Mouse (Mus musculus): ENCODE data around the gene Foxn3. TPM values are rescaled to one million over a fixed set of nuclear protein-coding genes. Genes with fewer than 3 reads are reported as not detected.

Gene Foxn3
- polyA plus RNA-seq, 1 experiment, result 37.8 TPM

GRCm38 (mm10) chr12:99418476-99419395, 144.6 kb downstream of the Foxn3 start:
- DNase-seq (ENCODE audit: low read depth in 1 of 2, low spot score in 2 of 2), result no peak
- Histone ChIP-seq H3K4me3 (ENCODE audit: extremely low read depth, insufficient read depth, insufficient read length) (no peak overlapping the region), H3K36me3 (ENCODE audit: control insufficient read depth, insufficient read depth, low read length) (peaks cover under 1% of the 10 kb centered on the region; the same call in 1 of the 2 replicates), H3K27me3 (ENCODE audit: control insufficient read depth, insufficient read depth, low read length) (no peaks in the 10 kb centered on the region), H3K4me1 (ENCODE audit: control insufficient read depth, insufficient read depth, insufficient read length) (no peaks in the 10 kb centered on the region), H3K27ac (ENCODE audit: insufficient read depth, low read length) (no peak overlapping the region)
- WGBS, result 78% methylated on average over 7 of the region's 7 CpGs
- TF ChIP-seq POLR2A (IDR thresholded peaks at IDR 0.05; ENCODE audit: low read depth, low read length) (no peak), CTCF (IDR thresholded peaks at IDR 0.05; ENCODE audit: extremely low read depth, insufficient read depth, insufficient read length, insufficient replicate concordance) (no peak)

- Histone ChIP-seq H3K36me3 (ENCODE audit: control insufficient read depth, insufficient read depth, low read length) (no peaks in the 10 kb centered on the region), H3K27me3 (ENCODE audit: control insufficient read depth, insufficient read depth, low read length) (no peaks in the 10 kb centered on the region), H3K4me1 (ENCODE audit: control insufficient read depth, insufficient read depth, insufficient read length) (no peaks in the 10 kb centered on the region), H3K4me3 (ENCODE audit: extremely low read depth, insufficient read depth, insufficient read length) (no peak overlapping the region), H3K27ac (ENCODE audit: insufficient read depth, low read length) (no peak overlapping the region)
- DNase-seq (ENCODE audit: low read depth in 1 of 2, low spot score in 2 of 2), result no peak
- TF ChIP-seq CTCF (IDR thresholded peaks at IDR 0.05; ENCODE audit: extremely low read depth, insufficient read depth, insufficient read length, insufficient replicate concordance) (no peak), POLR2A (IDR thresholded peaks at IDR 0.05; ENCODE audit: low read depth, low read length) (no peak)
- WGBS, result 89% methylated on average over 9 of the region's 9 CpGs
These were observed 145.5 kb downstream of the Foxn3 start for GRCm38 (mm10) chr12:99417885-99418284.

- Histone ChIP-seq H3K27ac (ENCODE audit: insufficient read depth, low read length) (no peak overlapping the region), H3K27me3 (ENCODE audit: control insufficient read depth, insufficient read depth, low read length) (no peaks in the 10 kb centered on the region), H3K4me3 (ENCODE audit: extremely low read depth, insufficient read depth, insufficient read length) (no peak overlapping the region), H3K36me3 (ENCODE audit: control insufficient read depth, insufficient read depth, low read length) (no peaks in the 10 kb centered on the region), H3K4me1 (ENCODE audit: control insufficient read depth, insufficient read depth, insufficient read length) (no peaks in the 10 kb centered on the region)
- 95% methylated on average over 5 of the region's 5 CpGs for WGBS
- no peak for DNase-seq (ENCODE audit: low read depth in 1 of 2, low spot score in 2 of 2)
- no peak for TF ChIP-seq POLR2A (IDR thresholded peaks at IDR 0.05; ENCODE audit: low read depth, low read length)
- TF ChIP-seq CTCF (IDR thresholded peaks at IDR 0.05; ENCODE audit: extremely low read depth, insufficient read depth, insufficient read length, insufficient replicate concordance), result no peak
These were observed 147.8 kb downstream of the Foxn3 start for GRCm38 (mm10) chr12:99415538-99415937.

- H3K4me1 ChIP-seq (ENCODE audit: control insufficient read depth, insufficient read depth, insufficient read length), result no peaks in the 10 kb centered on the region
- WGBS, result 93% methylated on average over 3 of the region's 3 CpGs
- no peak overlapping the region for H3K27ac ChIP-seq (ENCODE audit: insufficient read depth, low read length)
- no peak for TF ChIP-seq CTCF (IDR thresholded peaks at IDR 0.05; ENCODE audit: extremely low read depth, insufficient read depth, insufficient read length, insufficient replicate concordance)
- no peak for TF ChIP-seq POLR2A (IDR thresholded peaks at IDR 0.05; ENCODE audit: low read depth, low read length)
- no peaks in the 10 kb centered on the region for H3K27me3 ChIP-seq (ENCODE audit: control insufficient read depth, insufficient read depth, low read length)
- no peak overlapping the region for H3K4me3 ChIP-seq (ENCODE audit: extremely low read depth, insufficient read depth, insufficient read length)
- no peak for DNase-seq (ENCODE audit: low read depth in 1 of 2, low spot score in 2 of 2)
- no peaks in the 10 kb centered on the region for H3K36me3 ChIP-seq (ENCODE audit: control insufficient read depth, insufficient read depth, low read length)
These were observed 150.9 kb downstream of the Foxn3 start for GRCm38 (mm10) chr12:99412496-99412895.

- Histone ChIP-seq H3K4me1 (ENCODE audit: control insufficient read depth, insufficient read depth, insufficient read length) (no peaks in the 10 kb centered on the region), H3K36me3 (ENCODE audit: control insufficient read depth, insufficient read depth, low read length) (no peaks in the 10 kb centered on the region), H3K27me3 (ENCODE audit: control insufficient read depth, insufficient read depth, low read length) (no peaks in the 10 kb centered on the region), H3K4me3 (ENCODE audit: extremely low read depth, insufficient read depth, insufficient read length) (no peak overlapping the region), H3K27ac (ENCODE audit: insufficient read depth, low read length) (no peak overlapping the region)
- 92% methylated on average over 7 of the region's 7 CpGs for WGBS
- no peak for TF ChIP-seq POLR2A (IDR thresholded peaks at IDR 0.05; ENCODE audit: low read depth, low read length)
- TF ChIP-seq CTCF (IDR thresholded peaks at IDR 0.05; ENCODE audit: extremely low read depth, insufficient read depth, insufficient read length, insufficient replicate concordance), result no peak
- no peak for DNase-seq (ENCODE audit: low read depth in 1 of 2, low spot score in 2 of 2)
These were observed 151.3 kb downstream of the Foxn3 start for GRCm38 (mm10) chr12:99412034-99412433.

GRCm38 (mm10) chr12:99408651-99409050, 154.7 kb downstream of the Foxn3 start:
- no peak for DNase-seq (ENCODE audit: low read depth in 1 of 2, low spot score in 2 of 2)
- peaks cover 5% of the 10 kb centered on the region; the same call in 1 of the 2 replicates for H3K4me1 ChIP-seq (ENCODE audit: control insufficient read depth, insufficient read depth, insufficient read length)
- WGBS, result 53% methylated on average over 3 of the region's 3 CpGs
- TF ChIP-seq CTCF (IDR thresholded peaks at IDR 0.05; ENCODE audit: extremely low read depth, insufficient read depth, insufficient read length, insufficient replicate concordance), result no peak
- TF ChIP-seq POLR2A (IDR thresholded peaks at IDR 0.05; ENCODE audit: low read depth, low read length), result no peak
- H3K4me3 ChIP-seq (ENCODE audit: extremely low read depth, insufficient read depth, insufficient read length), result no peak overlapping the region
- no peaks in the 10 kb centered on the region for H3K36me3 ChIP-seq (ENCODE audit: control insufficient read depth, insufficient read depth, low read length)
- no peaks in the 10 kb centered on the region for H3K27me3 ChIP-seq (ENCODE audit: control insufficient read depth, insufficient read depth, low read length)
- no peak overlapping the region for H3K27ac ChIP-seq (ENCODE audit: insufficient read depth, low read length)

GRCm38 (mm10) chr12:99408089-99408488, 155.3 kb downstream of the Foxn3 start:
- no peak overlapping the region for H3K27ac ChIP-seq (ENCODE audit: insufficient read depth, low read length)
- 72% methylated on average over 16 of the region's 16 CpGs for WGBS

More at GRCm38 (mm10) chr12:99408089-99408488, 155.3 kb downstream of the Foxn3 start:
- Histone ChIP-seq H3K4me1 (ENCODE audit: control insufficient read depth, insufficient read depth, insufficient read length) (peaks cover 5% of the 10 kb centered on the region; the same call in 1 of the 2 replicates), H3K4me3 (ENCODE audit: extremely low read depth, insufficient read depth, insufficient read length) (no peak overlapping the region), H3K36me3 (ENCODE audit: control insufficient read depth, insufficient read depth, low read length) (no peaks in the 10 kb centered on the region), H3K27me3 (ENCODE audit: control insufficient read depth, insufficient read depth, low read length) (no peaks in the 10 kb centered on the region)
- TF ChIP-seq POLR2A (IDR thresholded peaks at IDR 0.05; ENCODE audit: low read depth, low read length) (no peak), CTCF (IDR thresholded peaks at IDR 0.05; ENCODE audit: extremely low read depth, insufficient read depth, insufficient read length, insufficient replicate concordance) (no peak)
- DNase-seq (ENCODE audit: low read depth in 1 of 2, low spot score in 2 of 2), result no peak

All from spleen, adult 2 months (tissue).